Mouse (Mus musculus): Measurements from ENCODE around the gene Amd1. TPM values are rescaled to one million over a fixed set of nuclear protein-coding genes. Genes with fewer than 3 reads are reported as not detected.
"Not testable (repeated sequence)": the region's sequence is repeated elsewhere in the genome, so short reads cannot be mapped to it uniquely, and the experiment has no call there.

Amd1 gene
- polyA plus RNA-seq, 1 experiment from 2014 or later: 59.8 TPM

- H3K36me3 ChIP-seq: no peaks in the 10 kb centered on the region
- H3K4me3 ChIP-seq: no peak overlapping the region
- no peak overlapping the region for H3K27ac ChIP-seq
- no peak overlapping the region for H3K9ac ChIP-seq
- H3K9me3 ChIP-seq: no peaks in the 10 kb centered on the region; the same call in 1 of the 2 replicates
- no peaks in the 10 kb centered on the region for H3K27me3 ChIP-seq
- WGBS: 63% methylated on average over 1 of the region's 1 CpGs
- no peaks in the 10 kb centered on the region; the same call in 1 of the 2 replicates for H3K4me1 ChIP-seq
- no peak overlapping the region for H3K4me2 ChIP-seq
- no peak for ATAC-seq (ENCODE audit: borderline replicate concordance, extremely low read depth, low FRiP score, low TSS enrichment)
Measured at GRCm38 (mm10) chr10:40330262-40330661, 28.3 kb upstream of the Amd1 start.

- H3K27ac ChIP-seq: no peak overlapping the region
- ATAC-seq (ENCODE audit: borderline replicate concordance, extremely low read depth, low FRiP score, low TSS enrichment): peak; percentile 55; the same call in 1 of the 2 replicates
- H3K4me3 ChIP-seq: no peak overlapping the region
- H3K4me1 ChIP-seq: no peaks in the 10 kb centered on the region; the same call in 1 of the 2 replicates
- H3K36me3 ChIP-seq: no peaks in the 10 kb centered on the region
- no peak overlapping the region for H3K9ac ChIP-seq
- no peak overlapping the region for H3K4me2 ChIP-seq
- H3K27me3 ChIP-seq: no peaks in the 10 kb centered on the region
- 47% methylated on average over 9 of the region's 9 CpGs for WGBS
- H3K9me3 ChIP-seq: no peaks in the 10 kb centered on the region; the same call in 1 of the 2 replicates
Measured at GRCm38 (mm10) chr10:40328004-40328551, 26.1 kb upstream of the Amd1 start.

- Histone ChIP-seq H3K27ac (no peak overlapping the region), H3K9me3 (no peaks in the 10 kb centered on the region), H3K4me1 (no peaks in the 10 kb centered on the region), H3K27me3 (no peaks in the 10 kb centered on the region), H3K9ac (no peak overlapping the region), H3K36me3 (no peaks in the 10 kb centered on the region), H3K4me3 (no peak overlapping the region), H3K4me2 (no peak overlapping the region)
- ATAC-seq (ENCODE audit: borderline replicate concordance, extremely low read depth, low FRiP score, low TSS enrichment): no peak
- WGBS: 84% methylated on average over 10 of the region's 10 CpGs
Measured at GRCm38 (mm10) chr10:40320306-40320705, 18.3 kb upstream of the Amd1 start.

GRCm38 (mm10) chr10:40316841-40317585 is 15.0 kb upstream of the Amd1 start:
- Histone ChIP-seq H3K36me3 (no peaks in the 10 kb centered on the region), H3K4me2 (no peak overlapping the region), H3K4me3 (no peak overlapping the region), H3K9ac (no peak overlapping the region), H3K9me3 (no peaks in the 10 kb centered on the region), H3K27me3 (no peaks in the 10 kb centered on the region), H3K4me1 (no peaks in the 10 kb centered on the region), H3K27ac (no peak overlapping the region)
- WGBS: 36% methylated on average over 7 of the region's 7 CpGs
- no peak for ATAC-seq (ENCODE audit: borderline replicate concordance, extremely low read depth, low FRiP score, low TSS enrichment)

- Histone ChIP-seq H3K9me3 (no peaks in the 10 kb centered on the region), H3K36me3 (no peaks in the 10 kb centered on the region), H3K4me1 (no peaks in the 10 kb centered on the region), H3K27ac (no peak overlapping the region), H3K9ac (no peak overlapping the region), H3K4me2 (no peak overlapping the region), H3K4me3 (no peak overlapping the region), H3K27me3 (no peaks in the 10 kb centered on the region)
- 63% methylated on average over 4 of the region's 4 CpGs for WGBS
- ATAC-seq (ENCODE audit: borderline replicate concordance, extremely low read depth, low FRiP score, low TSS enrichment): no peak
Measured at GRCm38 (mm10) chr10:40312781-40313180, 10.8 kb upstream of the Amd1 start.

- no peaks in the 10 kb centered on the region for H3K4me1 ChIP-seq
- ATAC-seq (ENCODE audit: borderline replicate concordance, extremely low read depth, low FRiP score, low TSS enrichment): peak; percentile 67; the same call in 1 of the 2 replicates
Measured at GRCm38 (mm10) chr10:40309884-40310635, 8.1 kb upstream of the Amd1 start.

GRCm38 (mm10) chr10:40307826-40308583 is 6.0 kb upstream of the Amd1 start:
- no peak overlapping the region for H3K4me3 ChIP-seq
- H3K4me2 ChIP-seq: no peak overlapping the region
- H3K4me1 ChIP-seq: no peaks in the 10 kb centered on the region
- H3K27me3 ChIP-seq: no peaks in the 10 kb centered on the region
- no peak for ATAC-seq (ENCODE audit: borderline replicate concordance, extremely low read depth, low FRiP score, low TSS enrichment)
- H3K9me3 ChIP-seq: no peaks in the 10 kb centered on the region
- no peak overlapping the region for H3K27ac ChIP-seq
- H3K36me3 ChIP-seq: no peaks in the 10 kb centered on the region
- H3K9ac ChIP-seq: no peak overlapping the region
- WGBS: 48% methylated on average over 4 of the region's 4 CpGs

More at GRCm38 (mm10) chr10:40309884-40310635, 8.1 kb upstream of the Amd1 start:
- Histone ChIP-seq H3K4me2 (no peak overlapping the region), H3K9ac (no peak overlapping the region), H3K27ac (no peak overlapping the region), H3K9me3 (no peaks in the 10 kb centered on the region), H3K4me3 (no peak overlapping the region), H3K27me3 (no peaks in the 10 kb centered on the region), H3K36me3 (no peaks in the 10 kb centered on the region)
- WGBS: 49% methylated on average over 6 of the region's 6 CpGs

GRCm38 (mm10) chr10:40305989-40306388 is 4.0 kb upstream of the Amd1 start:
- Histone ChIP-seq H3K9ac (no peak overlapping the region), H3K4me1 (no peaks in the 10 kb centered on the region), H3K27me3 (no peaks in the 10 kb centered on the region), H3K36me3 (no peaks in the 10 kb centered on the region), H3K27ac (no peak overlapping the region), H3K4me3 (no peak overlapping the region), H3K9me3 (no peaks in the 10 kb centered on the region), H3K4me2 (no peak overlapping the region)
- WGBS: 88% methylated on average over 1 of the region's 1 CpGs
- no peak for ATAC-seq (ENCODE audit: borderline replicate concordance, extremely low read depth, low FRiP score, low TSS enrichment)

- not testable (repeated sequence) for H3K9me3 ChIP-seq, H3K36me3 ChIP-seq, H3K27me3 ChIP-seq
- H3K4me3 ChIP-seq: peak overlapping the region; percentile 97
- under 1% methylated on average over 50 of the region's 91 CpGs for WGBS
- peak overlapping the region; percentile 87 for H3K4me2 ChIP-seq
- ATAC-seq (ENCODE audit: borderline replicate concordance, extremely low read depth, low FRiP score, low TSS enrichment): peak; percentile 20; the same call in 1 of the 2 replicates
- peak overlapping the region; percentile 89 for H3K27ac ChIP-seq
- H3K4me1 ChIP-seq: peaks cover 27% of the 10 kb centered on the region
- peak overlapping the region; percentile 93 for H3K9ac ChIP-seq
Measured at GRCm38 (mm10) chr10:40301181-40302075, 558 bp downstream of the Amd1 start.

- peak; percentile 84 for ATAC-seq (ENCODE audit: borderline replicate concordance, extremely low read depth, low FRiP score, low TSS enrichment)
- no peaks in the 10 kb centered on the region for H3K27me3 ChIP-seq
- H3K9ac ChIP-seq: peak overlapping the region; percentile 93
- H3K36me3 ChIP-seq: no peaks in the 10 kb centered on the region
- H3K4me3 ChIP-seq: peak overlapping the region; percentile 97
- peak overlapping the region; percentile 74 for H3K4me2 ChIP-seq
- H3K27ac ChIP-seq: peak overlapping the region; percentile 89
- no peaks in the 10 kb centered on the region for H3K9me3 ChIP-seq
- peaks cover 27% of the 10 kb centered on the region for H3K4me1 ChIP-seq
- WGBS: under 1% methylated on average over 36 of the region's 36 CpGs
Measured at GRCm38 (mm10) chr10:40300648-40301171, 1.3 kb downstream of the Amd1 start.

Data from lung, embryonic 15.5 days (tissue).